Mouse (Mus musculus) gastrocnemius, postnatal 25 days (tissue): ENCODE results near the gene Hoxd4. TPM values are rescaled to one million over a fixed set of nuclear protein-coding genes. Genes with fewer than 3 reads are reported as not detected.

Source experiments
- DNase-seq: peaks from one replicate; pipeline ENCODE4 v3.0.0; 2022
- total RNA-seq, 2 experiments: library from RNA; stranded (reverse); gene quantifications; 1 replicate in 1 of 2; 2 replicates in 1 of 2; pipeline ENCODE4 v1.2.3; 2021

Gene Hoxd4
- total RNA-seq, 2 experiments from 2014 or later: 1.4 to 2.2 TPM

- no peak for DNase-seq
These were observed 16.6 kb downstream of the Hoxd4 start for GRCm38 (mm10) chr2:74728303-74728680.

- DNase-seq: no peak
These were observed 18.6 kb downstream of the Hoxd4 start for GRCm38 (mm10) chr2:74730331-74730730.

- DNase-seq: no peak
These were observed 19.3 kb downstream of the Hoxd4 start for GRCm38 (mm10) chr2:74731055-74731454.

- no peak for DNase-seq
These were observed 20.2 kb downstream of the Hoxd4 start for GRCm38 (mm10) chr2:74731799-74732512.

GRCm38 (mm10) chr2:74732513-74733316, 21.0 kb downstream of the Hoxd4 start:
- no peak for DNase-seq

GRCm38 (mm10) chr2:74733317-74733661, 21.6 kb downstream of the Hoxd4 start:
- no peak for DNase-seq

- no peak for DNase-seq
These were observed 22.0 kb downstream of the Hoxd4 start for GRCm38 (mm10) chr2:74733765-74734164.

GRCm38 (mm10) chr2:74734451-74734850, 22.7 kb downstream of the Hoxd4 start:
- DNase-seq: no peak

GRCm38 (mm10) chr2:74734996-74735811, 23.5 kb downstream of the Hoxd4 start:
- no peak for DNase-seq

GRCm38 (mm10) chr2:74735851-74736687, 24.3 kb downstream of the Hoxd4 start:
- DNase-seq: no peak

- DNase-seq: no peak
These were observed 25.2 kb downstream of the Hoxd4 start for GRCm38 (mm10) chr2:74736688-74737577.

GRCm38 (mm10) chr2:74737578-74738070, 25.9 kb downstream of the Hoxd4 start:
- no peak for DNase-seq

GRCm38 (mm10) chr2:74738623-74739475, 27.1 kb downstream of the Hoxd4 start:
- no peak for DNase-seq

- no peak for DNase-seq
These were observed 27.7 kb downstream of the Hoxd4 start for GRCm38 (mm10) chr2:74739476-74739800.

GRCm38 (mm10) chr2:74739869-74740268, 28.1 kb downstream of the Hoxd4 start:
- DNase-seq: no peak

- no peak for DNase-seq
These were observed 28.8 kb downstream of the Hoxd4 start for GRCm38 (mm10) chr2:74740311-74741091.

GRCm38 (mm10) chr2:74741252-74741978, 29.7 kb downstream of the Hoxd4 start:
- no peak for DNase-seq

GRCm38 (mm10) chr2:74741979-74742277, 30.2 kb downstream of the Hoxd4 start:
- DNase-seq: no peak
